Mouse (Mus musculus): Measurements from ENCODE around the gene Sema6d. TPM values are rescaled to one million over a fixed set of nuclear protein-coding genes. Genes with fewer than 3 reads are reported as not detected.

Sema6d gene
- total and polyA plus RNA-seq, 3 experiments: 0.05 TPM; not detected in 2

DNA sequence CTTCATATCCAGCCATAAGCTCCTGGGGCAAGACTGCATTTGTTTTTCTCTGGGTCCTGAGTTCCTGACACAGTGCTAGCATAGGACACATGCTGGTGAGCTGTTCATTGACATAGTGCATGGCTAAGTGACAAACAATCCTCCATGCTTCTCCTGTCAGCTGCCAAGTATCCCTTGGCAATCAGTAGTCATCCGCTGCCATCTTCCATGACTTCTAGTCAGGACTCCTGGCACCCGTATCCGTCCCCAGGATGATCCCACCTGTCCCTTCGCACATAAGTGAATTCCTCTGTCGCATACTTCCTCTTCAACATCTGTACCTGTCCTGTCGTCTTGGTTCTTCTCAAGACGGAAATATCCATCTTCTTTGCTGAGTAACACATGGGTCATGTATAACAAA lies 468.3 kb downstream of the Sema6d start:
- Histone ChIP-seq H3K27me3 (ENCODE audit: insufficient read depth, low read length) (no peaks in the 10 kb centered on the region), H3K4me1 (ENCODE audit: insufficient read depth, low read depth, low read length) (no peaks in the 10 kb centered on the region), H3K36me3 (replicated peaks) (no peaks in the 10 kb centered on the region), H3K4me3 (ENCODE audit: low read depth, low read length) (no peak overlapping the region), H3K9me3 (replicated peaks) (peaks cover 46% of the 10 kb centered on the region)
- ATAC-seq (ENCODE audit: extremely low read depth, insufficient number of reproducible peaks, low FRiP score, poor library complexity, severe bottlenecking) (no peak), DNase-seq (ENCODE audit: low spot score) (no peak)
- TF ChIP-seq GATA2 (IDR thresholded peaks at IDR 0.05; ENCODE audit: borderline replicate concordance, low read depth, low read length) (no peak), CTCF (IDR thresholded peaks at IDR 0.05; ENCODE audit: low read depth, low read length) (no peak), TAL1 (conservative IDR thresholded peaks at IDR 0.05; ENCODE audit: low read depth, low read length) (no peak), POLR2AphosphoS5 (IDR thresholded peaks at IDR 0.05; ENCODE audit: insufficient replicate concordance, low read depth, low read length) (no peak), GATA1 (IDR thresholded peaks at IDR 0.05; ENCODE audit: borderline replicate concordance, low read length) (no peak)

DNA sequence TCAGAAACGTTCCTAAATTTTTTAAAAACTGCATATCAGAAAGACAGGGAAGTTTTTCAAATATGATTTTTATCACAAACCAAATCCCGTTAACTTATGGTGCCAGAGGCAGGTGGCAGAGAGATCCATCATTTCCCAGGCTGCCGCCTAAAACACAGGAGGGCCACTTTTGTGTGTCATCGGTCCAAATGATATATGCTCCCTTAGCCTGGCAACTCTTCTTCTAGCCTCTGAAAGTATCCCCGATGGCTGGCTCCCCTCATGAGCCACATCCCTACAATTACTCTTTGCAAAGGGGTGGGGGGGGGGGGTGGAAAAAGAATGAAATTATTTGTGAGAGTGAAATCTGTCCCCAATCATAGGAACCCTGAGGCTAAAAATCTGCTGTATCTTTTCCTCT lies 471.9 kb downstream of the Sema6d start:
- no peaks in the 10 kb centered on the region for H3K36me3 ChIP-seq (replicated peaks)
- TF ChIP-seq GATA2 (IDR thresholded peaks at IDR 0.05; ENCODE audit: borderline replicate concordance, low read depth, low read length): no peak
- no peak for TF ChIP-seq TAL1 (conservative IDR thresholded peaks at IDR 0.05; ENCODE audit: low read depth, low read length)
- TF ChIP-seq CTCF (IDR thresholded peaks at IDR 0.05; ENCODE audit: low read depth, low read length): no peak
- no peak for TF ChIP-seq GATA1 (IDR thresholded peaks at IDR 0.05; ENCODE audit: borderline replicate concordance, low read length)
- no peak for TF ChIP-seq POLR2AphosphoS5 (IDR thresholded peaks at IDR 0.05; ENCODE audit: insufficient replicate concordance, low read depth, low read length)
- no peak for ATAC-seq (ENCODE audit: extremely low read depth, insufficient number of reproducible peaks, low FRiP score, poor library complexity, severe bottlenecking)
- no peak overlapping the region for H3K4me3 ChIP-seq (ENCODE audit: low read depth, low read length)
- H3K27me3 ChIP-seq (ENCODE audit: insufficient read depth, low read length): no peaks in the 10 kb centered on the region
- peaks cover 38% of the 10 kb centered on the region for H3K9me3 ChIP-seq (replicated peaks)
- DNase-seq (ENCODE audit: low spot score): no peak
- H3K4me1 ChIP-seq (ENCODE audit: insufficient read depth, low read depth, low read length): no peaks in the 10 kb centered on the region

DNA sequence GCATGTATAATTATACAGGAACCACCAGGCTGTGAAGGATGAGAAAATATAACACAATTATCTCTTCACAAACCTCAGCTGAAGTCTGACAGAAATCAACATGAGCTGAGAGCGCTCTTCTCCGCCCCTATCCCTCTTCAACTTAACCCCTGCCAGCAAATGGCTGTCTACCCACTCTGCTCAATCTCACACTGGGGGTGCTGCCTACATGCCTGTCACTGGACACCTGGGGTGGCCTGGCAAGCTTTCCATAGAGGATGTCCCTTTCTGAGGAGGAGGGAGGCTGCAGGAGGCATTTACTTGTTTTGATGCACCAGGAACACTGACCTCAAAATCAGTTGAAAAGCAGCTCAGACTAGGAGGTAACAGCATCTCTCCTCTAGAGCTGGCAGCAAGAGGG lies 472.3 kb downstream of the Sema6d start:
- ATAC-seq (ENCODE audit: extremely low read depth, insufficient number of reproducible peaks, low FRiP score, poor library complexity, severe bottlenecking) (no peak), DNase-seq (ENCODE audit: low spot score) (no peak)
- Histone ChIP-seq H3K4me1 (ENCODE audit: insufficient read depth, low read depth, low read length) (no peaks in the 10 kb centered on the region), H3K9me3 (replicated peaks) (peaks cover 38% of the 10 kb centered on the region), H3K4me3 (ENCODE audit: low read depth, low read length) (no peak overlapping the region), H3K27me3 (ENCODE audit: insufficient read depth, low read length) (no peaks in the 10 kb centered on the region), H3K36me3 (replicated peaks) (no peaks in the 10 kb centered on the region)
- TF ChIP-seq GATA2 (IDR thresholded peaks at IDR 0.05; ENCODE audit: borderline replicate concordance, low read depth, low read length) (no peak), POLR2AphosphoS5 (IDR thresholded peaks at IDR 0.05; ENCODE audit: insufficient replicate concordance, low read depth, low read length) (no peak), TAL1 (conservative IDR thresholded peaks at IDR 0.05; ENCODE audit: low read depth, low read length) (no peak), GATA1 (IDR thresholded peaks at IDR 0.05; ENCODE audit: borderline replicate concordance, low read length) (no peak), CTCF (IDR thresholded peaks at IDR 0.05; ENCODE audit: low read depth, low read length) (no peak)

GRCm38 (mm10) chr2:124563759-124564158 lies 474.0 kb downstream of the Sema6d start:
- H3K4me3 ChIP-seq (ENCODE audit: low read depth, low read length): no peak overlapping the region
- peaks cover 28% of the 10 kb centered on the region for H3K9me3 ChIP-seq (replicated peaks)
- no peaks in the 10 kb centered on the region for H3K36me3 ChIP-seq (replicated peaks)
- DNase-seq (ENCODE audit: low spot score) (no peak), ATAC-seq (ENCODE audit: extremely low read depth, insufficient number of reproducible peaks, low FRiP score, poor library complexity, severe bottlenecking) (no peak)
- no peaks in the 10 kb centered on the region for H3K4me1 ChIP-seq (ENCODE audit: insufficient read depth, low read depth, low read length)
- H3K27me3 ChIP-seq (ENCODE audit: insufficient read depth, low read length): no peaks in the 10 kb centered on the region
- no peak for TF ChIP-seq TAL1 (conservative IDR thresholded peaks at IDR 0.05; ENCODE audit: low read depth, low read length)
- TF ChIP-seq GATA1 (IDR thresholded peaks at IDR 0.05; ENCODE audit: borderline replicate concordance, low read length): no peak
- no peak for TF ChIP-seq POLR2AphosphoS5 (IDR thresholded peaks at IDR 0.05; ENCODE audit: insufficient replicate concordance, low read depth, low read length)
- TF ChIP-seq CTCF (IDR thresholded peaks at IDR 0.05; ENCODE audit: low read depth, low read length): no peak
- TF ChIP-seq GATA2 (IDR thresholded peaks at IDR 0.05; ENCODE audit: borderline replicate concordance, low read depth, low read length): no peak

- Histone ChIP-seq H3K4me3 (ENCODE audit: low read depth, low read length) (no peak overlapping the region), H3K9me3 (replicated peaks) (peaks cover 19% of the 10 kb centered on the region), H3K27me3 (ENCODE audit: insufficient read depth, low read length) (no peaks in the 10 kb centered on the region), H3K4me1 (ENCODE audit: insufficient read depth, low read depth, low read length) (no peaks in the 10 kb centered on the region), H3K36me3 (replicated peaks) (no peaks in the 10 kb centered on the region)
- no peak for DNase-seq (ENCODE audit: low spot score)
- no peak for TF ChIP-seq CTCF (IDR thresholded peaks at IDR 0.05; ENCODE audit: low read depth, low read length)
- TF ChIP-seq GATA2 (IDR thresholded peaks at IDR 0.05; ENCODE audit: borderline replicate concordance, low read depth, low read length): no peak
- no peak for TF ChIP-seq TAL1 (conservative IDR thresholded peaks at IDR 0.05; ENCODE audit: low read depth, low read length)
- no peak for TF ChIP-seq GATA1 (IDR thresholded peaks at IDR 0.05; ENCODE audit: borderline replicate concordance, low read length)
- no peak for TF ChIP-seq POLR2AphosphoS5 (IDR thresholded peaks at IDR 0.05; ENCODE audit: insufficient replicate concordance, low read depth, low read length)
- ATAC-seq (ENCODE audit: extremely low read depth, insufficient number of reproducible peaks, low FRiP score, poor library complexity, severe bottlenecking): no peak
Observed at GRCm38 (mm10) chr2:124573734-124574133, 484.0 kb downstream of the Sema6d start.

DNA sequence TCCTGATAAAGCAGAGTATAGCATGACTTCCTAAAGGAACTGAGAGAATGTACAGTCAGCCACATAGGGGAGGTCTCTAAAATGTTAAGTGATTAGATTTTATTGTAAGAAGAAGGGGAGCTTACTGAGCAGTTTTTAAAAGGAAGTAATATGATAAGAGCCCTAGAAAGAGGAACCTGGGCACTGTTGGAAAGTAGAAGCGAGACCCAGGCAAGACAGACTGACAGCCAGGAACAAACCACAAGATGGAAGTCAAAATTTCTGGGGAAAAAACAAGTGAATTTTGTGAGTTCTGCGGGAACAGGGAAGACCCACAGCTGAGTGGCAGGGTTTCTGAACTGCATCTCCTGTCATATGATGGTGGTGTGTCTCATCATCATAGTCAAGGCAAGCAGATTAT lies 486.3 kb downstream of the Sema6d start:
- H3K4me1 ChIP-seq (ENCODE audit: insufficient read depth, low read depth, low read length): no peaks in the 10 kb centered on the region
- no peak for TF ChIP-seq TAL1 (conservative IDR thresholded peaks at IDR 0.05; ENCODE audit: low read depth, low read length)
- no peak for TF ChIP-seq POLR2AphosphoS5 (IDR thresholded peaks at IDR 0.05; ENCODE audit: insufficient replicate concordance, low read depth, low read length)
- no peak for TF ChIP-seq CTCF (IDR thresholded peaks at IDR 0.05; ENCODE audit: low read depth, low read length)
- TF ChIP-seq GATA2 (IDR thresholded peaks at IDR 0.05; ENCODE audit: borderline replicate concordance, low read depth, low read length): no peak
- TF ChIP-seq GATA1 (IDR thresholded peaks at IDR 0.05; ENCODE audit: borderline replicate concordance, low read length): no peak
- H3K9me3 ChIP-seq (replicated peaks): peaks cover 24% of the 10 kb centered on the region

More for the DNA sequence above, 486.3 kb downstream of the Sema6d start:
- H3K4me3 ChIP-seq (ENCODE audit: low read depth, low read length): no peak overlapping the region
- H3K27me3 ChIP-seq (ENCODE audit: insufficient read depth, low read length): no peaks in the 10 kb centered on the region
- DNase-seq (ENCODE audit: low spot score) (no peak), ATAC-seq (ENCODE audit: extremely low read depth, insufficient number of reproducible peaks, low FRiP score, poor library complexity, severe bottlenecking) (no peak)
- no peaks in the 10 kb centered on the region for H3K36me3 ChIP-seq (replicated peaks)
